11 mouse cellular contexts compared by ENCODE assay signal in genomic region chr15:86309213-86309829, GRCm38 (mm10).
DNase-seq lines count a peak whose midpoint lies in the region; ATAC-seq and TF ChIP-seq lines count a peak whose summit lies in the region.
"Had no signal": no experiment of that assay in that cellular context is flagged by ENCODE, and none has a peak within 500 bp of the region (broad histone marks: within the 10 kb centered on the region; RNA-seq: fewer than 3 reads in every experiment).

No protein-coding gene starts in this region.

- H3K27ac ChIP-seq in hindbrain, embryonic 12.5 days, result no peak overlapping the region
- H3K27ac ChIP-seq: hindbrain, embryonic 14.5 days; limb, embryonic 13.5 days; lung, embryonic 15.5 days had no signal

- H3K27me3 ChIP-seq in hindbrain, embryonic 12.5 days, result no peaks in the 10 kb centered on the region
- H3K27me3 ChIP-seq: limb, embryonic 13.5 days; lung, embryonic 15.5 days had no signal

- no peak overlapping the region for H3K4me2 ChIP-seq in hindbrain, embryonic 12.5 days (replicated peaks)
- H3K4me2 ChIP-seq: hindbrain, embryonic 14.5 days; limb, embryonic 13.5 days; lung, embryonic 15.5 days; midbrain, embryonic 11.5 days had no signal

- intact Hi-C loops in left cerebral cortex, postnatal 10 days (cut with DNase I), result no loop called here
- intact Hi-C loops in left cerebral cortex, postnatal 25 days (cut with DNase I), result no loop called here

- WGBS in hindbrain, embryonic 12.5 days, result 89% methylated on average over 5 of the region's 5 CpGs
- 90% methylated on average over 5 of the region's 5 CpGs for WGBS in lung, adult 2 months

- H3K9ac ChIP-seq in hindbrain, embryonic 12.5 days, result no peak overlapping the region
- H3K9ac ChIP-seq: hindbrain, embryonic 14.5 days; limb, embryonic 13.5 days; lung, embryonic 15.5 days had no signal

- peak; percentile 53 for DNase-seq in left cerebral cortex, adult 11 months (ENCODE audit: low spot score)
- DNase-seq in left cerebral cortex, postnatal 10 days (ENCODE audit: extremely low spot score in 1 of 2, low spot score in 2 of 2), result no peak
- DNase-seq in frontal cortex, postnatal 36 days (ENCODE audit: low spot score in 2 of 2), result peak; percentile 66 to 81
- DNase-seq in left cerebral cortex, postnatal 25 days (ENCODE audit: low spot score in 2 of 2), result peak; percentile 60 to 88
- peak; percentile 52 for DNase-seq in thymus, postnatal 25 days
- no peak for DNase-seq in lung, adult 2 months

- H3K36me3 ChIP-seq in hindbrain, embryonic 12.5 days, result peaks cover 6% of the 10 kb centered on the region

- no peak for TF ChIP-seq POLR2A in lung, adult 2 months (IDR thresholded peaks at IDR 0.05; ENCODE audit: borderline replicate concordance, extremely low read depth, low read depth, low read length)

- ATAC-seq in hindbrain, embryonic 12.5 days (ENCODE audit: low FRiP score), result no peak

- TF ChIP-seq CTCF in lung, adult 2 months (IDR thresholded peaks at IDR 0.05; ENCODE audit: insufficient read depth, low read length), result no peak

- H3K4me1 ChIP-seq in hindbrain, embryonic 12.5 days, result 0 out of 2 replicates have a peak, but pooled peaks cover 2% of the 10 kb centered on the region
- no peaks in the 10 kb centered on the region for H3K4me1 ChIP-seq in lung, adult 2 months (ENCODE audit: control insufficient read depth, insufficient read depth, low read length)
- H3K4me1 ChIP-seq: limb, embryonic 13.5 days; lung, embryonic 15.5 days had no signal

- H3K9me3 ChIP-seq in hindbrain, embryonic 12.5 days (replicated peaks), result no peaks in the 10 kb centered on the region
- H3K9me3 ChIP-seq: limb, embryonic 13.5 days; lung, embryonic 15.5 days had no signal

- no peak overlapping the region for H3K4me3 ChIP-seq in hindbrain, embryonic 12.5 days
- no peak overlapping the region for H3K4me3 ChIP-seq in lung, adult 2 months (replicated peaks; ENCODE audit: extremely low read depth, low read depth, low read length)
- H3K4me3 ChIP-seq: limb, embryonic 13.5 days; lung, embryonic 15.5 days had no signal

Comparison
In these comparisons a context has a peak if more than half of its experiments do, and no peak if none do; other contexts are left out.
1. DNase-seq: peak in left cerebral cortex, adult 11 months (single experiment), frontal cortex, postnatal 36 days (2 of 2), left cerebral cortex, postnatal 25 days (2 of 2) and thymus, postnatal 25 days (single experiment); none in left cerebral cortex, postnatal 10 days (0 of 2) and lung, adult 2 months (single experiment).